8 mouse cellular contexts compared by ENCODE assay signal in the genomic region with DNA sequence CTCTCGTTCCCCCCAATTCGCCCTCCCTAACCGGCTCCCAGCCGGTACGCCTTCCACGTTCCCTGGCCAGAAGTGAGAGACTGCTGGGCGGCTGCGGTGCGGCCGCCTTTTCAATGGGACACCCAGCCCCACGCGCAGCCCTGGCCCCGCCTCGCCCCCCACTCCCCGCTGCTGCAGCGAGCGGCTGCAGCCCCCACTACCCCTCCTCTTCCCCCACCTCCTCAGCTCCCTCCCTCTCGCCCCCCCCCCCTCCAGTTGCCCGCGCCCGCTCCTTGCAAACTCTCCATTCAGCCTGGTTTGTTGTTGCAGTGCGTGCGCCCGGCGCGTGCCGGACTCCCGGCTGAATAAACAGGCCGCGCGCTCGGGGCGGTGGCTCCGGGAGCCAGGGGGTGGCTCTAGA. TPM values are rescaled to one million over a fixed set of nuclear protein-coding genes. Genes with fewer than 3 reads are reported as not detected.
DNase-seq lines count a peak whose midpoint lies in the region; ATAC-seq lines count a peak whose summit lies in the region.

TSS of gene Ascl1 (minus strand) at position 85 of the 400 bp plus-strand sequence.

- H3K4me3 ChIP-seq in kidney, embryonic 14.5 days (ENCODE audit: low read length) = peak within 1 kb of the TSS; percentile 57
- H3K4me3 ChIP-seq in forebrain, embryonic 15.5 days = peak within 1 kb of the TSS; percentile 80
- H3K4me3 ChIP-seq in liver, embryonic 16.5 days (ENCODE audit: low read depth, low read length) = peak within 1 kb of the TSS; percentile 40

- peak within 1 kb of the TSS; percentile 75 for H3K4me2 ChIP-seq in kidney, embryonic 14.5 days (replicated peaks; ENCODE audit: low read depth, low read length)
- H3K4me2 ChIP-seq in forebrain, embryonic 15.5 days (replicated peaks) = peak within 1 kb of the TSS; percentile 89
- H3K4me2 ChIP-seq in liver, embryonic 16.5 days (ENCODE audit: low read depth, low read length) = peak within 1 kb of the TSS; percentile 61

- no peak for DNase-seq in kidney, adult 11 months
- peak; percentile 37 for DNase-seq in brain, adult 2 months (ENCODE audit: low read depth, low spot score)
- no peak for DNase-seq in left cerebral cortex, postnatal 36 days (ENCODE audit: low spot score in 2 of 2)
- no peak for DNase-seq in thymus, postnatal 0 days (ENCODE audit: low spot score)
- no peak for DNase-seq in testis, postnatal 10 days (ENCODE audit: low spot score)

- H3K9me3 ChIP-seq in kidney, embryonic 14.5 days (ENCODE audit: control insufficient read depth, low read length) = peaks cover 7% of the 10 kb centered on the region; the same call in 1 of the 2 replicates
- no peaks in the 10 kb centered on the region for H3K9me3 ChIP-seq in forebrain, embryonic 15.5 days
- no peaks in the 10 kb centered on the region for H3K9me3 ChIP-seq in liver, embryonic 16.5 days (replicated peaks; ENCODE audit: control insufficient read depth, low read length)

- WGBS in kidney, embryonic 14.5 days = under 1% methylated on average over 31 of the region's 34 CpGs
- WGBS in forebrain, embryonic 15.5 days = under 1% methylated on average over 33 of the region's 34 CpGs
- 2% methylated on average over 31 of the region's 34 CpGs for WGBS in liver, embryonic 16.5 days (ENCODE audit: insufficient replicate concordance)

- ATAC-seq in kidney, embryonic 14.5 days (ENCODE audit: low FRiP score, low TSS enrichment) = peak; percentile 11; the same call in 1 of the 2 replicates
- ATAC-seq in forebrain, embryonic 15.5 days (replicated peaks) = peak; percentile 57
- ATAC-seq in liver, embryonic 16.5 days (ENCODE audit: low read depth) = no peak

- H3K36me3 ChIP-seq in kidney, embryonic 14.5 days (ENCODE audit: control insufficient read depth, insufficient read depth, low read length) = no peaks in the 10 kb centered on the region
- no peaks in the 10 kb centered on the region for H3K36me3 ChIP-seq in forebrain, embryonic 15.5 days
- no peaks in the 10 kb centered on the region for H3K36me3 ChIP-seq in liver, embryonic 16.5 days (ENCODE audit: control insufficient read depth, insufficient read depth)

- peak within 1 kb of the TSS; percentile 51 for H3K9ac ChIP-seq in kidney, embryonic 14.5 days (ENCODE audit: low read depth, low read length)
- H3K9ac ChIP-seq in forebrain, embryonic 15.5 days (replicated peaks) = peak within 1 kb of the TSS; percentile 76
- H3K9ac ChIP-seq in liver, embryonic 16.5 days (ENCODE audit: low read depth, low read length) = no peak within 1 kb of the TSS

- peaks cover 13% of the 10 kb centered on the region; the same call in 1 of the 2 replicates for H3K4me1 ChIP-seq in kidney, embryonic 14.5 days (ENCODE audit: control insufficient read depth, insufficient read depth, low read length)
- H3K4me1 ChIP-seq in forebrain, embryonic 15.5 days = peaks cover 50% of the 10 kb centered on the region
- H3K4me1 ChIP-seq in liver, embryonic 16.5 days (ENCODE audit: control insufficient read depth, low read depth, low read length) = no peaks in the 10 kb centered on the region

- H3K27me3 ChIP-seq in kidney, embryonic 14.5 days (ENCODE audit: control insufficient read depth, insufficient read depth, low read length) = peaks cover 90% of the 10 kb centered on the region
- H3K27me3 ChIP-seq in forebrain, embryonic 15.5 days = peaks cover 6% of the 10 kb centered on the region; the same call in 1 of the 2 replicates
- peaks cover 64% of the 10 kb centered on the region for H3K27me3 ChIP-seq in liver, embryonic 16.5 days (ENCODE audit: control insufficient read depth, insufficient read depth, low read depth, low read length)

- intact Hi-C loops in left cerebral cortex, postnatal 36 days (cut with DNase I) = loop anchor here (5.0 to 10.0 kb wide), 2 partner anchors 219 to 281 kb away; no protein-coding TSS in a partner anchor

- H3K27ac ChIP-seq in kidney, embryonic 14.5 days (ENCODE audit: low read depth, low read length) = no peak within 1 kb of the TSS
- H3K27ac ChIP-seq in forebrain, embryonic 15.5 days (replicated peaks) = peak within 1 kb of the TSS; percentile 91
- no peak within 1 kb of the TSS for H3K27ac ChIP-seq in liver, embryonic 16.5 days (ENCODE audit: low read length)

RNA-seq across cellular contexts. Expression of gene Ascl1, which starts in this region (rescaled TPM):
- polyA plus RNA-seq in kidney, embryonic 14.5 days (2014; fragmentation: Nextera tagmentation; extraction: Ambion mirVana) = 0.70 and 0.93 TPM in 2 replicates
- 24.2 and 25.8 TPM in 2 replicates for polyA plus RNA-seq in forebrain, embryonic 15.5 days (2015; fragmentation: Nextera tagmentation; extraction: Ambion mirVana)
- not detected in 2 replicates for polyA plus RNA-seq in liver, embryonic 16.5 days (2015; fragmentation: Nextera tagmentation; extraction: Ambion mirVana)
- total RNA-seq in left cerebral cortex, postnatal 36 days (2021) = 1 to 10 TPM; 5.8 to 7.2 TPM
- 1.6 and 2.3 TPM in 2 replicates for polyA plus RNA-seq in thymus, postnatal 0 days (2015; fragmentation: Nextera tagmentation; extraction: Ambion mirVana)

Comparison
In these comparisons a context has a peak if more than half of its experiments do, and no peak if none do; other contexts are left out.
1. Peak in ATAC-seq, H3K4me3 ChIP-seq, H3K9ac ChIP-seq and H3K4me2 ChIP-seq in kidney, embryonic 14.5 days; RNA of the gene not detected or under 1 TPM.